Mouse (Mus musculus) liver, postnatal 0 days (tissue): ENCODE measurements around the gene Rnf212.

Experiments
- CTCF ChIP-seq: sonication (generic); IDR thresholded peaks from 2 replicates; pipeline ENCODE4 v1.5.1; 2016; ENCODE audit warnings: antibody characterized with exemption, low read depth
- EP300 ChIP-seq: IDR thresholded peaks from 2 replicates; pipeline ENCODE4 v1.6.1; 2016; ENCODE audit warnings: antibody characterized with exemption, low read depth, mild to moderate bottlenecking

GRCm38 (mm10) chr5:108708419-108708818, 66.4 kb downstream of the Rnf212 start:
- TF ChIP-seq CTCF (no peak), EP300 (no peak)
